Mouse (Mus musculus): Measurements from ENCODE around the gene Nfatc4. TPM values are rescaled to one million over a fixed set of nuclear protein-coding genes. Genes with fewer than 3 reads are reported as not detected.

The Nfatc4 gene
- total and polyA plus RNA-seq, 3 experiments, result not detected

DNA sequence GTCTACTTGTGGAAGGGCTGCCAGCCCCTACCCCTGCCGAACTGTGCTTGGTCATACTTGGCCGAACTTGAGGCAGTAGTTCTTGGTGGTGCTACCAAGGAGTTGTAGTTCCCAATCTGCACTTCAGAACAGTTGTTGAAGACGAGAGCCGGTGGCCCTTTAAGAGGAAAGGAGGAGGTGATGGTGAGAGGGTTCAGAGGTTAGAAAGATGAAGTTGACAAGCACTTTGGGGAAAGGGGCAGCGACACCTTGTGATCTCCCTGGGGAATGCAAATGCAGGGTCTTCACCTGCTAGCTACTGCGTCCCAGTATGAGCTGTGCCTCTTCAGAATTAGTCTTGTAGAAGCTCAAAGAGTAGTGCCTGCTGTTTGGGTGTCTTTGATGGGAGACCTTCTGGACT, 37.7 kb upstream of the Nfatc4 start:
- H3K4me3 ChIP-seq (replicated peaks in 1 of 3; ENCODE audit: low read depth in 2 of 3, low read length in 2 of 3, poor library complexity in 1 of 3), result no peak overlapping the region
- no peak for TF ChIP-seq MEF2A (IDR thresholded peaks at IDR 0.05; ENCODE audit: borderline replicate concordance, low read depth, low read length)
- no peak for TF ChIP-seq UBTF (IDR thresholded peaks at IDR 0.05; ENCODE audit: low read depth, low read length)
- TF ChIP-seq POLR2A (IDR thresholded peaks at IDR 0.05; ENCODE audit: low read depth, low read length), result no peak
- no peak for TF ChIP-seq PAX5 (IDR thresholded peaks at IDR 0.05; ENCODE audit: low read length)
- no peak for TF ChIP-seq NELFE (IDR thresholded peaks at IDR 0.05; ENCODE audit: low read depth, low read length)
- peak; percentile 31 for TF ChIP-seq RAD21 (IDR thresholded peaks at IDR 0.05; ENCODE audit: low read depth, low read length)
- no peak for TF ChIP-seq BHLHE40 (IDR thresholded peaks at IDR 0.05; ENCODE audit: low read depth, low read length)
- no peak for TF ChIP-seq ZNF384 (IDR thresholded peaks at IDR 0.05; ENCODE audit: low read depth, low read length)
- peak in 1 of 2 experiments; percentile 52; a peak in 2 of 4 replicates for TF ChIP-seq CTCF (conservative IDR thresholded peaks at IDR 0.05 in 1 of 2, IDR thresholded peaks at IDR 0.05 in 1 of 2; ENCODE audit: low read depth in 2 of 2, low read length in 2 of 2)
- no peak for TF ChIP-seq MAX (IDR thresholded peaks at IDR 0.05; ENCODE audit: low read length)
- no peak for TF ChIP-seq ZC3H11A (IDR thresholded peaks at IDR 0.05; ENCODE audit: low read depth, low read length)
- TF ChIP-seq GABPA (IDR thresholded peaks at IDR 0.05; ENCODE audit: insufficient replicate concordance, low read depth, low read length), result no peak
- in situ Hi-C loops (cut with MboI; ENCODE audit: low pct_ligation_motif_present, low pct_unique_long_range_greater_than_20kb, low sequenced_read_pairs) (no loop called here), dilution Hi-C loops (cut with MboI; ENCODE audit: extremely low pct_ligation_motif_present, extremely low pct_unique_long_range_greater_than_20kb, low sequenced_read_pairs) (no loop called here)
- no peaks in the 10 kb centered on the region for H3K79me2 ChIP-seq (replicated peaks; ENCODE audit: control insufficient read depth, extremely low read depth, insufficient read depth, poor library complexity, severe bottlenecking)
- H3K27me3 ChIP-seq (replicated peaks), result peaks cover 50% of the 10 kb centered on the region
- no peak overlapping the region for H3K4me2 ChIP-seq (ENCODE audit: insufficient read depth, low read depth, poor library complexity, severe bottlenecking)
- DNase-seq (ENCODE audit: extremely low read depth), result peak; percentile 24
- peaks cover 3 to 8% of the 10 kb centered on the region in 2 experiments; a peak in 2 of 4 replicates for H3K4me1 ChIP-seq (ENCODE audit: control insufficient read depth in 1 of 2, insufficient read depth in 2 of 2)
- no peak overlapping the region for H3K9ac ChIP-seq (ENCODE audit: insufficient read depth, low read depth)
- H3K36me3 ChIP-seq (replicated peaks in 1 of 2; ENCODE audit: control insufficient read depth in 1 of 2, insufficient read depth in 1 of 2, low read length in 1 of 2), result no peaks in the 10 kb centered on the region
- H3K9me3 ChIP-seq (replicated peaks; ENCODE audit: low read length), result no peaks in the 10 kb centered on the region
- H3K27ac ChIP-seq (ENCODE audit: insufficient read depth, low read depth), result no peak overlapping the region

DNA sequence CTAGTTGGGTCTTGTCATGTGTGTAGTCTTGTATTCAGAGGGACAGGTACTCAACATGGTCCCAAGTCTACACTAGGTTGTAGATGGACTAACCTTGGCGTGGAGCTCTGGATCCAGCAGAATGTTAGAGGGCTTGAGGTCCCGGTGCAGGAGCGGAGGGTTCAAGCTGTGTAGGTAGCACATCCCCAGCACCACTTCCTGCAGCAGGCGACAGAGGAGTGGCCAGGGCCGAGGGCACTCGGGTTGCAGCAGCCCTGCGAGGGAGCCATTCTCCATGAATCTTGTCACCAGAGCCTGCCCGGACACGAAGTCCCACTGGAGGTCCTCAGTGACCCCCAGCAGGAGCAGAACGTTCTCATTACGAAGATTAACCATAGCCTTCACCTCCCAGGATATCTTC, 35.2 kb upstream of the Nfatc4 start:
- no peaks in the 10 kb centered on the region for H3K36me3 ChIP-seq (replicated peaks in 1 of 2; ENCODE audit: control insufficient read depth in 1 of 2, insufficient read depth in 1 of 2, low read length in 1 of 2)
- no peak for DNase-seq (ENCODE audit: extremely low read depth)
- no peaks in the 10 kb centered on the region for H3K9me3 ChIP-seq (replicated peaks; ENCODE audit: low read length)
- no peak for TF ChIP-seq ZKSCAN1 (IDR thresholded peaks at IDR 0.05; ENCODE audit: borderline replicate concordance, low read depth, low read length)
- no peak overlapping the region for H3K9ac ChIP-seq (ENCODE audit: insufficient read depth, low read depth)
- in situ Hi-C loops (cut with MboI; ENCODE audit: low pct_ligation_motif_present, low pct_unique_long_range_greater_than_20kb, low sequenced_read_pairs), result no loop called here
- dilution Hi-C loops (cut with MboI; ENCODE audit: extremely low pct_ligation_motif_present, extremely low pct_unique_long_range_greater_than_20kb, low sequenced_read_pairs), result no loop called here
- H3K79me2 ChIP-seq (replicated peaks; ENCODE audit: control insufficient read depth, extremely low read depth, insufficient read depth, poor library complexity, severe bottlenecking), result no peaks in the 10 kb centered on the region
- H3K27ac ChIP-seq (ENCODE audit: insufficient read depth, low read depth), result no peak overlapping the region
- peaks cover 0 to 3% of the 10 kb centered on the region in 2 experiments; a peak in 1 of 4 replicates for H3K4me1 ChIP-seq (ENCODE audit: control insufficient read depth in 1 of 2, insufficient read depth in 2 of 2)
- H3K4me2 ChIP-seq (ENCODE audit: insufficient read depth, low read depth, poor library complexity, severe bottlenecking), result no peak overlapping the region
- H3K27me3 ChIP-seq (replicated peaks), result peaks cover 42% of the 10 kb centered on the region
- no peak overlapping the region for H3K4me3 ChIP-seq (replicated peaks in 1 of 3; ENCODE audit: low read depth in 2 of 3, low read length in 2 of 3, poor library complexity in 1 of 3)

DNA sequence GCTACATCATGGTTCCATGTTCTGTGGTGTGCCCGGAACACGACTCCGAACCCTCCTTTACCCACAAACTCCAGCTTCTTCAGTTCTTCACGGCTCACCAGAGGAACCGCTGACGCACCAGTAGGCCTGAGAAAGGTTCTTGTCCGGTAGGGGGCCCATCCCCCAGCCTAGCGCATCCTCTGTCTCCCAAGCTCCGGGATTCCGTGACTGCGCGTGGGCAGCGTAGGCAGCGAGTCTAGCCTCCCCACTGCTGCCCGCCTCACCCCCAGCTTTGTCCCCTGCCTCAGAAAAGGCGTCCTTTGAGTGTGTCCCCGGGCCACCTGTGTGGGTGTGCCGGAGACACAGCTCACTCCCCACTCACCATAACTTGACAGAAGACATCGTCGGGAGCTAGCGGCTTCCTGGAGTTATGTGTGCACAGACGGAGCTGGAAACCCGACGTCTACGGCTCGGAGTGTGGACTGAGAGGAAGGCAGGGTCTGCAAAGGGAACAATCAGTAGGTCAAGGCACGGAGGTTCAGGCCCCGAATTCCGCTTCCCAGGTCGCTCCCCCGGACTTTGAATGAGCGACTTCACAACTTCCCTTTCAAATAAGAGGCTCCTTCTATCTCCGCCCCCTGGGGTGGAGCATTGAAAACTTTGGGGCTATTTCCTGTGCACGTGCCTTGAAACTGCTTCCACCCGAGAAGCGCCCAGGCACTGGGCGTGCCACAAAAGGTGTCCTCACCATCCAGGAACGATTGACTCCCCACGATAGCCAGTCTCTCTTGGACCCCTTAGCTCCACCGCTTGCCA, 34.5 kb upstream of the Nfatc4 start, which contains the start of gene Ripk3:
Gene Ripk3, minus strand, starts transcription at position 610 of the 795 bp plus-strand sequence.
- H3K79me2 ChIP-seq (replicated peaks; ENCODE audit: control insufficient read depth, extremely low read depth, insufficient read depth, poor library complexity, severe bottlenecking), result no peaks in the 10 kb centered on the region
- H3K9me3 ChIP-seq (replicated peaks; ENCODE audit: low read length), result no peaks in the 10 kb centered on the region
- H3K9ac ChIP-seq (ENCODE audit: insufficient read depth, low read depth), result no peak within 1 kb of the TSS
- H3K4me2 ChIP-seq (ENCODE audit: insufficient read depth, low read depth, poor library complexity, severe bottlenecking), result peak within 1 kb of the TSS; percentile 30; the same call in 1 of the 2 replicates
- H3K36me3 ChIP-seq (replicated peaks in 1 of 2; ENCODE audit: control insufficient read depth in 1 of 2, insufficient read depth in 1 of 2, low read length in 1 of 2), result no peaks in the 10 kb centered on the region
- H3K4me3 ChIP-seq (replicated peaks in 1 of 3; ENCODE audit: low read depth in 2 of 3, low read length in 2 of 3, poor library complexity in 1 of 3), result no peak within 1 kb of the TSS
- TF ChIP-seq SIN3A (IDR thresholded peaks at IDR 0.05; ENCODE audit: low read length) (no peak), BHLHE40 (IDR thresholded peaks at IDR 0.05; ENCODE audit: low read depth, low read length) (peak; percentile 75)
- no peak within 1 kb of the TSS for H3K27ac ChIP-seq (ENCODE audit: insufficient read depth, low read depth)
- H3K27me3 ChIP-seq (replicated peaks), result peaks cover 37% of the 10 kb centered on the region
- in situ Hi-C loops (cut with MboI; ENCODE audit: low pct_ligation_motif_present, low pct_unique_long_range_greater_than_20kb, low sequenced_read_pairs) (no loop called here), dilution Hi-C loops (cut with MboI; ENCODE audit: extremely low pct_ligation_motif_present, extremely low pct_unique_long_range_greater_than_20kb, low sequenced_read_pairs) (no loop called here)
- peaks cover 0 to 3% of the 10 kb centered on the region in 2 experiments; a peak in 1 of 4 replicates for H3K4me1 ChIP-seq (ENCODE audit: control insufficient read depth in 1 of 2, insufficient read depth in 2 of 2)
- no peak for DNase-seq (ENCODE audit: extremely low read depth)

Measured in CH12.LX (cell line).